Mouse (Mus musculus) brain, embryonic 14.5 days (tissue): Measurements from ENCODE around the gene Rnf141.

Experiments
- CTCF ChIP-seq: fragments of 200-500 bp; IDR thresholded peaks from 2 replicates; pipeline ENCODE4 v1.5.1; 2012; ENCODE audit warnings: inconsistent platforms, mild to moderate bottlenecking, moderate library complexity, borderline replicate concordance; ENCODE audit not compliant: insufficient read depth, insufficient read length; ENCODE audit errors: extremely low read depth
- POLR2A ChIP-seq: fragments of 200-500 bp; IDR thresholded peaks from 2 replicates; pipeline ENCODE4 v1.6.1; 2012; ENCODE audit warnings: mild to moderate bottlenecking, inconsistent platforms, borderline replicate concordance; ENCODE audit not compliant: poor library complexity, insufficient read depth, insufficient read length, severe bottlenecking; ENCODE audit errors: extremely low read depth

- no peak for TF ChIP-seq CTCF
- no peak for TF ChIP-seq POLR2A
Measured at GRCm38 (mm10) chr7:110753926-110754330, 90.3 kb downstream of the Rnf141 start.
